Mouse (Mus musculus) urinary bladder, adult 2 months (tissue): ENCODE measurements around the gene Tmprss9. TPM values are rescaled to one million over a fixed set of nuclear protein-coding genes. Genes with fewer than 3 reads are reported as not detected.

Source experiments
- DNase-seq: peaks from one replicate; pipeline ENCODE4 v3.0.0; 2022; ENCODE audit warnings: low spot score
- polyA plus RNA-seq: library from polyadenylated mRNA; depleted of rRNA; stranded (reverse); fragments of >200 nt; gene quantifications from 2 replicates; pipeline ENCODE4 v1.2.3, GENCODE M21; 2012

Tmprss9 gene
- polyA plus RNA-seq, 1 experiment = 0.44 TPM

DNA sequence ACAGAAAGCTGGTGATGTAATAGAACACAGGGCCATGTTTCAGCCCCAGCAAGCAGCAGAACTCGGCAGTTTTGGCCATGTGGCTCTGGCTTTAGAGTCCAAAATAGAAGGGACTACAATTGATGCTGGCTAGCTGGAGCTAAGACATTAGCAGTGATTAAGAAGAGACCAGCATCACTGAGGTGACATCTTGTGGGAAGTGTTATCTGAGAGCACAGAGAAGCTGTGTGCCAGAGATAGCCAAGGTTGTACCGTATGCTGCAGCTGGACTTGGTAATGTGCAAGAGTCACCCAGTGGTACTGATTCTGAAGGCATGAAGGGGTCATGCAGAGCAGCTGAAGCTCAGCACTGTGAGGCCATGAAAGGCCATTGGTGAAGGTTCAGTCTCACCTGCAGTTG lies 43.6 kb downstream of the Tmprss9 start:
- DNase-seq = no peak

DNA sequence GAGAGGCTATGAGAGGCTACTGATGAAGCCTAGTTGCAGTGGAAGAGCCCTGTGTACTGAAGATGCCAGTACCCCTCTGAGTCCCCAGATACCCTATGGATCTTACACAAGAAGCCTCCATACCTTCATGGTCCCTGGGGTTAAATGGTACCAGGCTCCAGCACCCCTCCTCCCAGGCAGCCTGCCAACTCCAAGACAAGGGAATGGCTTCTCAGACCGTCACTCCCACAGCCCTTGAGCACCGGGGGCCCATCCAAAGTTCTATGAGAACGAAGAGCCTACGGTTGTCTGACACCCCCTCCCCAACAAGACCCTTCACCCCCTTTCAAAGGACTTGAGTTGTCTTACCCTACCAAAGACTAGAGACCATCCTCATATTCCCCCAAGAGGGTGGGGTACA lies 44.1 kb downstream of the Tmprss9 start:
- no peak for DNase-seq

DNA sequence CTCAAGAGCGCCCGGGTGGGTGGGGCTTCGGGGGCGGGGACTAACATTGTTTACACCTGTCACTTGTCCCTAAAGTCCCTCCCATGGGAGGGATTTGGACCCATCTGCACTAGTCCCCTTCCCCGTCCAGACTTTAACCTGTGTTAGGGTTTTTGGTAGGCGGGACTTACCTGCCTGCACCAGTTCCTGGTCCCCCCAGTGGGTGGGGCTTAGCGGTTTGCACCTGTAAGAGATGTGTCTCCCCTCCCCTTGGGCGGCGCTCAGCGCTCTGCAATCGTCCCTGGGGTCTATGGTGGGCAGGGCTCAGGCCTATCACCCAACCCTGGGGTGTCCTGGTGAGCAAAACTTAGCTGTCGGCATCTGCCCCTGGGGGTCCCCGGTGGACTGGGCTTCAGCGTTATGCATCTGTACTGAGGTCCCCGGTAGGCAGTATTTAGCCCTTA lies 45.7 kb downstream of the Tmprss9 start:
- no peak for DNase-seq

- DNase-seq = no peak
These were observed 46.3 kb downstream of the Tmprss9 start, which contains the start of gene Lmnb2 for GRCm38 (mm10) chr10:80917779-80918434. Lmnb2 (minus strand) TSS chr10:80918245.

DNA sequence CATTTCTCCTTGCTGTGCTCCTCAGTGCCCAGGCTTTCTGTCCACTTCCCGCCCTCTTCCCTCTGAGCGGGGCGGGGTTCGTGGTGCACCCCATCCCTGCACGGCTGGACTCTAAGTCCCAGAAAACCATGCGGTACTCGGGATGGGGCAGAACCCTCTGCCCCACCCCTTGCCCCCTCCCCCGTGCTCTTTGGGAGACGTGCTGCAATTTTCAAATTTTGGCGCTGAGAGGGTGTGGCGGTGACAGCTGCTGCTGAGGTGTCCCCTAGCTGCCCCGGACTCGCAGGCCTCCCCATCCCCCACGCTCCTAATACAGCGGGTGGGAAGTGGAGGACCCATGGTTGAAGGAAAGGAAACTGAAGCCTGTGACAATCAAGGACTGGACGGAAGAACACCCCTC lies 50.3 kb downstream of the Tmprss9 start:
- DNase-seq = no peak

DNA sequence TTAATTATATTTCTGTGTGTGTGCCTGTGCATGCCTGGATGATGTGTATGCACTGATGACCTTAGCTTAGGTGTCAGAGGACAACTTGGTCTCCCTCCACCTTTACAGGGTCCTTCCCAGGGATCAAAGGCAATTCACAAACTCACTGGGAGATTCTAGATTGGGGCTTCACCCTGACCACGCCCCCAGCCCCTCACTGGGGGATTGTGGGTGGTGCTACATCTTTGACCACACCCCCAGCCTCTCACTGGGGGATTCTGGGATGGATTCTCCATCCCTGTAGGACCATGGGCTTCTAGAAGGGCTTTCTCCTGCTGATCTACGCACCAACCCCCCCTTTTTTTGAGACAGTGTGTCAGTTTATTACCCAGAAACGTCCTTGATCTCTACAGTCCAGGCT lies 53.8 kb downstream of the Tmprss9 start:
- DNase-seq = no peak

DNA sequence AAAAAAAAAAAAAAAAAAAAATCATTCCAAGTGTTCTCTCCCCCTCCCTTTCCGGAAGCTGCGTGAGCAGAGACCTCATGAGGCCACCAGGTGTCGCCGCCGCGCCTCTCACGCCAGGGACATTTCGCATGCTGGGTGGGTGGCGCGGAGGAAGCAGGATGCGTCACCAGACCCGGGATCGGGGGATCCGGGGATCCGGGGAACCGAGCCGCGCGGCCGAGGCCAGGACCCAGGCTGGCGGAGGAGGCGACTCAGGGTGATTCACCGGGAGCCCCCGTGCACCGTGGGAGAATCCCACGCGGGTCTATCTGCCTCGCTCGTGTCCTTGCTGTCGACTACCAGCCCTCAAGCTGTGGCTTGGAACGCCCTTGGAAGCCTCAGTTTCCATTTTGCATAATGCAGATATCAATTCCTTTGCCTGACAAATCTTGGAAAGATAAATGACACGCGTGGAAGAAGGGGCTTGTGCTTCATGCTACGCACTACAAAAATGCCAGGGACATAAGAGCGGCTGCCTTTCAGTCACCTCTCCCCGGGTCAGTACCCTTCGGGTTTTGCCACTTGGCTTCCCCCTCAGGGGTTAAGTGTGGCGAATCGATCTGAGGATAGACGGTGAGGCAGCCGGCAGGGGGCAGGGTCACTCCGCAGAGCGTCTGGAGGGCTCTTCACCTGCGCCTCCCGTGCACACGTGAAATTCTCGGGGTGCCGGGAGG lies 57.1 kb downstream of the Tmprss9 start:
- peak; percentile 83 for DNase-seq

DNA sequence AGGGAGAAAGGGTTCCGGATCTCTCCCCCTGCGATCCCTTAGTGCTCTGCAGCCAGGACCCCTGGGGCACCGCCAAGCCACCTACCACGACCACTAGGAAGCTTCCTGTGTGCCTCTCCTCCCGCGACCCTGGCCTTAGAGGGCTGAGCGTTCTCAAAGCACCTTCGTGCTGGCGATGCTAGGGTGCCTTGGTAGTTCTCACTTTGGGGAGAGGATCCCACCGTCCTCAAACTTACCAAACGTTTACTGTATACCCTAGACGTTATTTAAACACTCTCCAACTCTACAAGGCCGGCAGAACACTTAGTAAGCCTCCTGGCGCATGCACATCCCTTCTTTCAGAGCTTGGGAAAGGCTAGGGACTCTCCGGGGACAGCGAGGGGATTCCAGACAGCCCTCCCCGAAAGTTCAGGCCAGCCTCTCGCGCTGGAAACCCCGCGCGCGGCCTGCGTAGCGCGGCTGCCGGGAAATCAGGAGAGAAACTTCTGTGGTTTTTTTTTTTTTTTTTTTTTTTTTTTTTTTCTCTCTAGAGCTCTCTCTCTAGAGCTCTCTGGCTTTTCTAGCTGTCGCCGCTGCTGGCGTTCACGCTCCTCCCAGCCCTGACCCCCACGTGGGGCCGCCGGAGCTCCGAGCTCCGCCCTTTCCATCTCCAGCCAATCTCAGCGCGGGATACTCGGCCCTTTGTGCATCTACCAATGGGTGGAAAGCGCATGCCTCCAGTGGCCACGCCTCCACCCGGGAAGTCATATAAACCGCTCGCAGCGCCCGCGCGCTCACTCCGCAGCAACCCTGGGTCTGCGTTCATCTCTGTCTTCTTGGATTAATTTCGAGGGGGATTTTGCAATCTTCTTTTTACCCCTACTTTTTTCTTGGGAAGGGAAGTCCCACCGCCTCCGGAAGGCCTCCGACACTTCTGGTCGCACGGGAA lies 57.9 kb downstream of the Tmprss9 start, which contains the start of gene Gadd45b:
Gadd45b (plus strand) TSS at position 775 of the 928 bp plus-strand sequence.
- peak; percentile 95 for DNase-seq

DNA sequence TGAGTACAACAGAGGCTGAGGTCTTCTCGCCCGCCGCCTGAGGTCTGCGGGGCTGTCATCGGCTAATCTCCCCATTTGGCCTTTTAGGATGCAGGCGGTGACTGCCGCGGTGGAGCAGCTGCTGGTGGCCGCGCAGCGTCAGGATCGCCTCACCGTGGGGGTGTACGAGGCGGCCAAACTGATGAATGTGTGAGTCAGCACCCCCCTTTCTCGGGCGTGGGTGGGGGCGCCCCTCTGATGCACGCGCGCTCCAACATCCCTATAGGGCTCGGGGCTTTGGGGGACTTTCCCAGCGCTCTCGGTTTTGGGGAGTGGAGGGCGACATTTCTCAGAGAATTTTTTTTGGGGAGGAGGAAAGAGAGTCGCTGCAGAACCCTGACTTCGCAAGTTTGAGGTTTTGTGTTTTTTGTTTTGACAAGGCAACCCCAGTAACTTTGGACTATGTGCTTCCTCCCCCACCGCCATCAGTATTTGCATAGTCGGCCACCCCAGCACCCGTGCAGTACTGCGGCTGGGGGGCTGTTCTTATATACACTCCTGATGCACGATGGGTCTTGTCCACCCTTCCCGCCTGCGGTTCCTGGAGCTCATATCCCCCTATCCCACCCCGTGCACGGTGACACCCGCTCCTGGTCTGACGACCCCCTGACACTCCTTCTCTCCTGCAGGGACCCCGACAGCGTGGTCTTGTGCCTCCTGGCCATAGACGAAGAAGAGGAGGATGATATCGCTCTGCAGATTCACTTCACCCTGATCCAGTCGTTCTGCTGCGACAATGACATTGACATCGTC lies 58.9 kb downstream of the Tmprss9 start:
- no peak for DNase-seq

GRCm38 (mm10) chr10:80931153-80931671 lies 59.6 kb downstream of the Tmprss9 start:
- DNase-seq = no peak

GRCm38 (mm10) chr10:80931695-80932094 lies 60.0 kb downstream of the Tmprss9 start:
- no peak for DNase-seq

DNA sequence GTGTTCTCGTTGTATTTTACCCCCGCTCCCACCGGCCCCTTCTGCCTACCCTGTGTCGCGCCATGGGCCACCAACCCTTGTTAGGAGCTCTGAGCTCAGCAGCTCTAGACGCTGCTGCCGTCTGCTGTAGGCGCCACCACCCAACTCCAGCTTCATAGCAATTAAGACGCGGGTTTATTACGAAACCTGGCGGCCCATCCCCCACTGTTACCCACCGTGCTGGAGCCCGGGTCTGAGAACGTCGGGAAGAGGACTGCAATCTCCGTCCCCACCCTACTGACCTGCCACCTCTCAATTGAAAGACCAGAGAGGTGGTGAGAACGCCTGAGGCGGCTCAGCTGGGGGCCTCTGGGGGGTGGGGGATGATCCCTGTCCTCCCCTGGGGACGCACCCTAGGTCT lies 60.6 kb downstream of the Tmprss9 start:
- no peak for DNase-seq

DNA sequence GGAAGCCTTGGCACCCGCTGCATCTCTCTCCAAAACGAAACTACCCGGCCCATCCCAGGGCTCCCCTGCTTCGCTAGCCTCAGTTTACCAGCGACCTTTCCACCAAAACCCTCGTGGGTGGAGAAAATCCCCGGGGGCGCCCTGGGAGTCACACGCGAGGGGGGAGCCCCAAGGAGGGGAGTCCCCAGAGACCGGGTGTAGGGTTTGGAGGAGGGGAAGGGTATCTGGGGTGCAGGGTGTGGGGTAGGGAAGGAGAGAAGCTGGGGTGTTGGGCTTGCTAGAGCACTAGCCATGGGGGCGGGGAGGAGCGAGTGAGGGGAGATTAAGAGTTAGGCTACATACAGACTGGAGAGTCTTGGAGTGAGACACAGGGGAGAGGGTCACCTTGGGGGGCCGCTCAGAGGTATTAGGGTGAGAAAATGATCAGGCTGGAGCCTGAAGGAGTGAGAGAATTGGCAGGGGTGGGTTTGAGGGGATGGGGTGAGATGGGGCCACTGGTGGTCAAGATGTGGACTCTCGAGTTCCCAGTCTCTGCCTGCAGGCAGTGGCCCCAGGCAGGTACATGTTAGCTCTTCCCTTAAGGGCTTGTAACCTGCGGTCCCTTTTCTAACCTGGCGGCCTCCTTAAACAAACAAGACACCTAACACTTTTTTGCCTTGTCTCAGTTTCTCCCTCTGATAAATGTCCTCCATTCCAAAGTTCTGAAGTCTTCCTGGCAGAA lies 61.2 kb downstream of the Tmprss9 start:
- no peak for DNase-seq

- no peak for DNase-seq
These were observed 61.9 kb downstream of the Tmprss9 start for GRCm38 (mm10) chr10:80933421-80933979.

- no peak for DNase-seq
These were observed 62.7 kb downstream of the Tmprss9 start for GRCm38 (mm10) chr10:80934136-80934985.

DNA sequence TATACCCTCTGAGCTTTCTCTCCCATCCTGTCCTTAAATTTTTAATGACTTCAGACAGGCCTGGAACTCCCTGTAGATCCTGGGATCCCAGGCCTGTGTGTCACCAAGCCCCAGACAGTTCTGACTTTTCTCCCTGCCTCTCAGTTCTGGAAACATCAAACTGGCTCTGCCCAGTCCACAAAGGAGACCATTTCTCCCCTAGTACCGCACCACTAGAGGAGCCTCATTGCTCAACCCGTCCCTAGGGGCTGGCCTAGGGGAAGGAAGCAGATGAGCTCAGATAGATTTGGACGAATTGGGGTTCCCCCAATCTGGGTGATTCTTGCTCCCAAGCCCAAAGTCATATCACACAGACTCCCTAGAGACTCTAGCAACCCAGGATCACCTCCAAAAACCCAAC lies 63.6 kb downstream of the Tmprss9 start:
- DNase-seq = no peak

- no peak for DNase-seq
These were observed 64.0 kb downstream of the Tmprss9 start for GRCm38 (mm10) chr10:80935698-80936097.

DNA sequence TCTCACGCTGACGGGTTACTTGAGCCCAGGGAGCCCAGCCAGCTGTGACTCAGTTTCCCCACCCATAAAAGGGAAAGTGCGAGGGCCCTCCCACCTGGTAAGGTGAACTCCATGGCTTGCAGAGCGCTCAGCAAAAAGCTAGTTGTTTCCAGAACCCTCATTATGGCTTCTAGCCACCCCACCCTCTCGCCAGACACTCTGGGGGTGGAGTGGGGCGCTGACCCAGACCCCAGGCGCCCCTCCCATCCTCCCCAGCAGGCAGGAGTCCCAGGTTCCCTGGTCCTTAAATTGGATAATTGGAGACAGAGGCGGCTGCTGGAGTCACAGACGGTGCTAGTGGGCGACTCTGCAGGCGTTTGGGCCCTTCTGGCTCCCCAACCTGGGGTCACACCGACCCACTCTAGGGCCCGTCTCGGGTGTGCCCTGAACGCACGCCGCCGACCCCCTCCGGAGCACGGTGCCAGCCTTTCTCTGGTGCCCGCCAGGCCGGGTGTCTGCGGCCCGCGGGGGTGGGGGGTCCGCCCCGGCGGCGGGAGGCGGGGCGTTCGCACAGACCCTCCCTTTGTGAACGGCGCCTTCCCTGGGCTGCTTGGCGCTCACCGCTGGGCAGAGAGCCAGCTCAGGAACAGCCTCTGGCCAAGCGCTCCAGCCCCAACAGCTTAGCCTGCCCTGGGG lies 64.6 kb downstream of the Tmprss9 start:
- no peak for DNase-seq

DNA sequence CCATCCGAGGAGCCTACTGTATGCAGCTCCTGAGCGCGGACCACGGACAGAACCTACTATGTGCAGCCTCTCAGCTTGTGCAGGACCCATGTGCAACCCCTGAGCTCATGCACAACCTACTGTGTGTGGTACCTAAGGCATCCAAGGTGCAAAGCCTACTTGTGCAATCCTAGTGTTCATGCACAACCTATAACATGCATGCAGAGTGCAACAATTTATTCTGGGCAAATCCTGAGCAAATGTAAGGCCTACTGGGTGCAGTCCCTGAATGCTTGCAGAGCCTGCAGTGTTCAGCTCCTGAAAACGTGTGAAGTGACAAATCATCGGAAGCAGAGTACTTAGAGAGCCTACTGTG lies 65.1 kb downstream of the Tmprss9 start:
- no peak for DNase-seq
